Mouse (Mus musculus): ENCODE measurements around the gene Slc24a3. TPM values are rescaled to one million over a fixed set of nuclear protein-coding genes. Genes with fewer than 3 reads are reported as not detected.

The Slc24a3 gene
- polyA plus RNA-seq, 1 experiment from 2014 or later, result 2.3 TPM

DNA sequence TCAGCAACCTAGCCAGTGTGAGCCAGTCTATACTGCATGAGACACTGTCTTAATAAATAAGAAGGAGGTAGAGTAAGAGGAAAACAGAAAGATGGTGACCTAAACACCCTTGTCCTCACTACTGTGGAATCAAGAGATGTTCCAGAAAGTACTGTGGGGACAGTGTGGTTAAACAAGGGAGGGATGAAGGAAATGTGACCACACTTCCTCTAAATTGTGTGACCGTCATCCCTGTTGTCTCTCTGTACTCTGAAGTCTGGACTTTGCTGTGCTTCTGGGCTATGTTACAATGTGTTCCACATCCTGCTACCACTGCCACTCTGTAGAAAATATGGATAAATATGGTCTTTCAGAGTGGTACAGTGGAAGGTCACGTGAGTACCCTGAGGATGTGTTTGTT lies 399.4 kb downstream of the Slc24a3 start:
- Histone ChIP-seq H3K9me3 (no peaks in the 10 kb centered on the region), H3K4me2 (no peak overlapping the region), H3K9ac (no peak overlapping the region), H3K36me3 (no peaks in the 10 kb centered on the region), H3K4me1 (no peaks in the 10 kb centered on the region), H3K4me3 (no peak overlapping the region), H3K27me3 (no peaks in the 10 kb centered on the region), H3K27ac (no peak overlapping the region)
- WGBS, result 85% methylated on average over 2 of the region's 2 CpGs
- ATAC-seq (ENCODE audit: insufficient number of reproducible peaks, insufficient read depth, low FRiP score, low TSS enrichment, low read depth), result no peak

DNA sequence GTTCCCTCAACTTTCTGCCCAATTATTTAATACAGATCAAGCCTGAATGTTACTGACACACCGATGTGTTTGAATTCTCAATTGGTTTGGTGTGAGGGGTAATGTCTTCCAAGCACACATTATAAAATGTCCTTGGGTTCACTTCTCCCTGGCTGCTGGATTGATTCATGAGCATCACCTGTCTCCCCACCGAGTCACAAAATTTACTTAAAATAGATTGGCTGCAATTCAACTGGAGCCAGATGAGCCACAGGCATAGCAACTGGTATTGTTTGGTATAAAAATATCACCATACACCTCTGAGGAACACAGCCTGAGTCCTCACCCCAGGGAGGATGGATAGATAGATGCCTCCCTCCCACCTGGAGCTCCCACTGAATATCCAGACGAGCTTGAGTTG lies 404.4 kb downstream of the Slc24a3 start:
- WGBS, result 77% methylated on average over 3 of the region's 3 CpGs
- no peak overlapping the region for H3K4me2 ChIP-seq
- no peak overlapping the region for H3K27ac ChIP-seq
- no peak for ATAC-seq (ENCODE audit: insufficient number of reproducible peaks, insufficient read depth, low FRiP score, low TSS enrichment, low read depth)
- H3K36me3 ChIP-seq, result no peaks in the 10 kb centered on the region
- no peaks in the 10 kb centered on the region for H3K27me3 ChIP-seq
- H3K4me3 ChIP-seq, result no peak overlapping the region
- H3K9ac ChIP-seq, result no peak overlapping the region
- no peaks in the 10 kb centered on the region for H3K4me1 ChIP-seq
- H3K9me3 ChIP-seq, result no peaks in the 10 kb centered on the region

DNA sequence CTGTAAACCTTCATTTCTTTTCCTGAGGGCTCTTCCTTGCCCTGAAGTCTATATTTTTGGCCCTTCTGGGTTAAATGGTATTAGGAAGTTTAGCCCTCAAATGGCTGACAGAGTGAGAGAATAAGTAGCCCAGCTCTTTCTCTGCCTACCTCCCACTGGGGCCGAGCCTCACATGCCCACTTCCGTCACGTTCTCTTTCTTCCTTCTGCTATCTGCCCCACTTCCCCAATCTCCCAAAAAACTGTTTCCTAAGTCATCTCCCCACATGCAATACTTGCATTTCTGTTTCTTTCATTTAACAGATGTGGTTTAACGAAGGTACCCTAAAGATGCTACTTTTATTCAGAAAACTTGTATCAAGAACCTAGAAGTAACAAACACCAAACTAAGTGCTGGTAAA lies 406.6 kb downstream of the Slc24a3 start:
- H3K9ac ChIP-seq, result no peak overlapping the region
- no peaks in the 10 kb centered on the region for H3K36me3 ChIP-seq
- no peaks in the 10 kb centered on the region for H3K4me1 ChIP-seq
- WGBS, result 90% methylated on average over 4 of the region's 4 CpGs
- no peak for ATAC-seq (ENCODE audit: insufficient number of reproducible peaks, insufficient read depth, low FRiP score, low TSS enrichment, low read depth)
- H3K27me3 ChIP-seq, result no peaks in the 10 kb centered on the region
- no peak overlapping the region for H3K4me3 ChIP-seq
- no peaks in the 10 kb centered on the region for H3K9me3 ChIP-seq
- no peak overlapping the region for H3K27ac ChIP-seq
- no peak overlapping the region for H3K4me2 ChIP-seq

DNA sequence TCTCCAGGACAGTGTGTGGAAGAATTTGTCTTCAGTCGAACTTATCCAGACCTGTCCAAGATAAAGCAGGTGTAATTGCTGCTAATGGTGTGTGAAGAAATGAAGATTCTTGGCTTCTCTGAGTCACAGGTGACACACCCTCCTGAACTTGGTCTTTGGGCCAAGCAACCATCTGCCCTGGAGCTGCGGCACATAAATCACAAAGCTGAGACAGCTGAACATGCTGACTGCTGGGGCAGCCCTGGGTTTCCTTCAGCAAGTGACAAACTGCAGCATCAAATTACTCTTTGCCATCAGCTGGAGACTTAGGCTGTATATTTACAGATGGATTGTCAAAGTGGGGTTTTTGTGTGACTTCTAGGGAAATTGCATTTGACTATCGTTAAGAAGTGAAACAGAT lies 415.5 kb downstream of the Slc24a3 start:
- ATAC-seq (ENCODE audit: insufficient number of reproducible peaks, insufficient read depth, low FRiP score, low TSS enrichment, low read depth), result no peak
- H3K4me3 ChIP-seq, result no peak overlapping the region

DNA sequence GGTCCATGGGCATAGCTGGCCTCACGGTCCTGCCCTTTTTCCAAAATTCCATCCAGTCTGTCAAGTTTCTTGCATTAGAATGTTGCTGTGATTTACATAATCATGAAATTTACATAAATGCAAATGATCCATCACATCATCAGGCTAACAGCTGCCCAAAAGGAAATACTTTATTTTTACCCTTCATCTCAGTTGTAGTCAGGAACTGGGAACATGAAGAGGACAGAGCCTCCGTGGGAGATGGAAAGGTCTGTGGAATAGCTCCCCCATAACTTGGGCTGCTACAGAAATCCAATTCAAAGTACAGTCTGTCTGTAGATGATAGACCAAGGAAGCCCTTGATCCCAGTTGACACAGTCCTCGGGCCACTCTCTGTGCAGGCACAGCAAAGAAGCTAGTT lies 417.9 kb downstream of the Slc24a3 start:
- H3K36me3 ChIP-seq, result no peaks in the 10 kb centered on the region
- no peak overlapping the region for H3K4me2 ChIP-seq
- no peak overlapping the region for H3K4me3 ChIP-seq
- no peak overlapping the region for H3K9ac ChIP-seq
- H3K27me3 ChIP-seq, result no peaks in the 10 kb centered on the region
- no peaks in the 10 kb centered on the region for H3K9me3 ChIP-seq
- H3K4me1 ChIP-seq, result peaks cover 14% of the 10 kb centered on the region
- 81% methylated on average over 3 of the region's 3 CpGs for WGBS
- no peak for ATAC-seq (ENCODE audit: insufficient number of reproducible peaks, insufficient read depth, low FRiP score, low TSS enrichment, low read depth)
- no peak overlapping the region for H3K27ac ChIP-seq

More for the DNA sequence above, 415.5 kb downstream of the Slc24a3 start:
- Histone ChIP-seq H3K27ac (no peak overlapping the region), H3K9me3 (no peaks in the 10 kb centered on the region), H3K9ac (no peak overlapping the region), H3K4me1 (peaks cover 11% of the 10 kb centered on the region), H3K4me2 (no peak overlapping the region), H3K27me3 (no peaks in the 10 kb centered on the region), H3K36me3 (no peaks in the 10 kb centered on the region)
- WGBS, result 64% methylated on average over 3 of the region's 3 CpGs

DNA sequence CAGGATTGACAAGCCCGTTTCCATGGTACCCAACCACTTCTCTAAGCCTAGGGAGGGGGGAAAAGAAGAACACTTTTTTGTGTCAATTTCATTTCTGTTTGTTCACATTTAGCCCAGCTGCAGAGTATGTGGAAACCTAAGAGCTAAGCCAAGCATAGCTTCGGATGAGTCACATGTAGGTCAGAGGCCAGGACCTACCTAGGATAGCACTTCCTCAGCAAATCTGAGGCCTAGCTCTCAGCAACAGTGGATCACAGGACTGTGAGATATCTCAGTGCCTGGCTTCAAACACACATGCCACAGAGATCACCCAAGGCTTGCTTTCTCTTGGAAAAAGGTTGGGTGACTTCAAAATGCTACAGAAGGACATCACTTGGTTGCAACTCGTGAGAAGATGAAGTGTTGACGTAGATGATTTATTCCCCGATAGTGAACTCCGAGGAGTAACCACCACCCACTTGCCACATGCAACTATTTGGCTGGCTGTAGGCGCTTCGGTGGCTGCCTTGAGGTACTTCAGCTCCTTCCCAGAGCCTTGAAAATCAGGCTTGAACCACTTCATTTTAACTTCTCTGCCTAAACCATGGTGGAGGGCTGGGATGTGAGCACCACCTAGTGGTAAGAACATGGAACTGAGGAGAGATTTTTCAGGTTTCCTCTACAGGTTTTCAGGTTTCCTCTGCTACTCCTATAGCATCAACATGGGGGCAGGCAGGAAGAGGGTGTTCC lies 420.6 kb downstream of the Slc24a3 start:
- Histone ChIP-seq H3K4me1 (peaks cover 14% of the 10 kb centered on the region), H3K9me3 (no peaks in the 10 kb centered on the region), H3K4me3 (no peak overlapping the region), H3K27me3 (no peaks in the 10 kb centered on the region; the same call in 1 of the 2 replicates), H3K36me3 (no peaks in the 10 kb centered on the region), H3K4me2 (no peak overlapping the region), H3K27ac (no peak overlapping the region), H3K9ac (no peak overlapping the region)
- WGBS, result 64% methylated on average over 8 of the region's 8 CpGs
- no peak for ATAC-seq (ENCODE audit: insufficient number of reproducible peaks, insufficient read depth, low FRiP score, low TSS enrichment, low read depth)

DNA sequence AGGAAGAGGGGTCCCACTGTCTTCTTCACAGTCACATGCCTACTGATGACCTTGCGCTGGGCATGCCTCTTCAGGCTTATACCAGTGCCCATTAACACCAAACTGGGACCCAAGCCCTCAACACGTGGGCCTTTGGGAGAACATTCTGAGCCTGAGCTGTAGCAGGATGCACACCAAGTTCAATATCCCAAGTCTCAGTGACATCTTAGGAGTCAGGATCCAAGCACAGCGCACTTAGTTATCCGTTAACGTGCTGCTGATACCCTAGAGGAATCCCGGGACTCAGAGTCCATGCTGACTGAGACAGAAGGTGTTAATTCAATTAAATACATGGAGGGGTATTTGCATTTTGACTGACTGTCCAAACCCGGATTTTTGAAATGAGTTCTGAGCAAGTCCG lies 424.3 kb downstream of the Slc24a3 start:
- 0 out of 2 replicates have a peak, but pooled peaks cover 3% of the 10 kb centered on the region for H3K4me1 ChIP-seq
- H3K4me3 ChIP-seq, result no peak overlapping the region
- no peaks in the 10 kb centered on the region for H3K9me3 ChIP-seq
- no peak overlapping the region for H3K4me2 ChIP-seq
- H3K9ac ChIP-seq, result no peak overlapping the region
- ATAC-seq (ENCODE audit: insufficient number of reproducible peaks, insufficient read depth, low FRiP score, low TSS enrichment, low read depth), result no peak
- 85% methylated on average over 8 of the region's 8 CpGs for WGBS
- H3K27ac ChIP-seq, result no peak overlapping the region
- H3K27me3 ChIP-seq, result no peaks in the 10 kb centered on the region; the same call in 1 of the 2 replicates
- no peaks in the 10 kb centered on the region for H3K36me3 ChIP-seq

DNA sequence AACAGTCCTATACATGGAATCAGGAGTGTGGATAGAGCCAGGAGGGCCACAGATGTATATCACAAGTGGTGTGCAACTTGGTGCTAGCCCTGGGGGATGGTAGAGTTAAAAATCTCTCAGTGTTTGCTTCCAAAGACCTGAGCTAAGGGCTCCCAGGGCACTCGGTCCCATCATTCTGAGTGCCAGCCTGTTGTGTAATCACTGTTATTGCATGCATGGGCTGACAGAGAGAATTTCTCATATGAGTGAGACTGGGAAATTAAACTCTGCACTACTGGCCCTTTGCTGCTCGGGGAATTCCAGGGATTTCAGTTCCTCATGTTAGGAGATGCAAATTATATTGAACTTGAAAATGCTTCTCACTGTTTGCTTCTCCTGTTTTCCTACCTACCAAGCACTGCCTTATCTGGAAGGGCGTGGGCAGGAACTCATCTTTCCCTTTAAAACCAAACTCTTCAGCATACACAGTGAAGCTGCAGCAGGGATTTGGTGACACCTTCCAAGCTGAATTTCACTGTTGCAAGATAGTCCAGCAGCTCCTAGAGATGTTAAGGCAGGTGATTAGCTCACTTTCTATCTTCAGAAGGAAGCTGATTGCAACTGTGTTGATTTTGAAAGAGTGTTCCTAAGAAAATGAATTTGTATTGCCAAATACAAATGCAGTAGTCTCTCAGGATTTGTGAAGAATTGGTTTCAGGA lies 426.2 kb downstream of the Slc24a3 start:
- ATAC-seq (ENCODE audit: insufficient number of reproducible peaks, insufficient read depth, low FRiP score, low TSS enrichment, low read depth), result no peak
- Histone ChIP-seq H3K4me1 (0 out of 2 replicates have a peak, but pooled peaks cover 3% of the 10 kb centered on the region), H3K27ac (no peak overlapping the region), H3K9me3 (no peaks in the 10 kb centered on the region), H3K4me2 (no peak overlapping the region), H3K27me3 (no peaks in the 10 kb centered on the region; the same call in 1 of the 2 replicates), H3K4me3 (no peak overlapping the region), H3K9ac (no peak overlapping the region), H3K36me3 (no peaks in the 10 kb centered on the region)
- WGBS, result 80% methylated on average over 3 of the region's 3 CpGs

DNA sequence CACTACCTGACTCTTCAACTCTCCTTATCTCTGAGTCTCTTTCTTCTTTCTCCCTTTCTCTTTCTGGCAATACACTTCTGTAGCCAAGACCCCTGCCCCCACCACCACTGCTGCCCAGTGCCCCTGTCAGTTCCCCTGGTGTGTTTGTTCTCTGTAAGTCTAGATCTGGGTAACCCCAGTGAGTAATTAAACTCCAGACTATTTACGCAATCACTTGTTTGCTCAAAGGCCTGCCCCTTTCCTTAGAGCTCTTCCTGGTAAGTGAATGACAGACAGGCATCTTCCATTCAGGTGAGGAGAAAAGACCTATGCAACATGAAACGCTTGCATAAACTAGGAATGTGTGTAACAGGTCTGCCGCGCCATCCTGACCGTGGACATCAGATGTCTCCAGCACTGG lies 430.3 kb downstream of the Slc24a3 start:
- no peak for ATAC-seq (ENCODE audit: insufficient number of reproducible peaks, insufficient read depth, low FRiP score, low TSS enrichment, low read depth)
- 90% methylated on average over 5 of the region's 5 CpGs for WGBS
- Histone ChIP-seq H3K9ac (no peak overlapping the region), H3K4me1 (peaks cover 8% of the 10 kb centered on the region; the same call in 1 of the 2 replicates), H3K27ac (no peak overlapping the region), H3K9me3 (no peaks in the 10 kb centered on the region), H3K27me3 (no peaks in the 10 kb centered on the region), H3K36me3 (no peaks in the 10 kb centered on the region), H3K4me3 (no peak overlapping the region), H3K4me2 (no peak overlapping the region)

DNA sequence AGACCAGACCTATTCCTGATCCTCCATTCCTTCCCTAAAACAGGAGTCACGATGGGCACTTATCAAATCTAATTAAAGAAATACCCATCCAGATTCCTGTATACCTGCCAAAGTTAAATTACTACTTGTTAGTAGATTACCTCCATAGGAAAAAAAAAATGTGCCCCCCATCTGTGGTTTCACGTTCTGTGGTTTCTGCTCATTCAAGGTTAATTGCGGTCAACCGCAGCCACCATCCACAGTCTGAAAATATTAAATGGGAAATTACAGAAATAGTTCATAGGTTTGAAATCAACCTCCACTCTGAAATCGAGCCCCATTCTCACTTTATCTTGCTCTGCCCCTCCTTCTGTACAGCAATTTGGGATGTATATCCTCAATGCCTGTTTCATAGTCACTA lies 440.3 kb downstream of the Slc24a3 start:
- H3K27ac ChIP-seq, result no peak overlapping the region
- no peak overlapping the region for H3K9ac ChIP-seq
- H3K27me3 ChIP-seq, result no peaks in the 10 kb centered on the region
- ATAC-seq (ENCODE audit: insufficient number of reproducible peaks, insufficient read depth, low FRiP score, low TSS enrichment, low read depth), result no peak
- no peak overlapping the region for H3K4me2 ChIP-seq
- H3K9me3 ChIP-seq, result no peaks in the 10 kb centered on the region
- WGBS, result 61% methylated on average over 5 of the region's 5 CpGs
- peaks cover 18% of the 10 kb centered on the region for H3K4me1 ChIP-seq
- no peaks in the 10 kb centered on the region for H3K36me3 ChIP-seq
- no peak overlapping the region for H3K4me3 ChIP-seq

DNA sequence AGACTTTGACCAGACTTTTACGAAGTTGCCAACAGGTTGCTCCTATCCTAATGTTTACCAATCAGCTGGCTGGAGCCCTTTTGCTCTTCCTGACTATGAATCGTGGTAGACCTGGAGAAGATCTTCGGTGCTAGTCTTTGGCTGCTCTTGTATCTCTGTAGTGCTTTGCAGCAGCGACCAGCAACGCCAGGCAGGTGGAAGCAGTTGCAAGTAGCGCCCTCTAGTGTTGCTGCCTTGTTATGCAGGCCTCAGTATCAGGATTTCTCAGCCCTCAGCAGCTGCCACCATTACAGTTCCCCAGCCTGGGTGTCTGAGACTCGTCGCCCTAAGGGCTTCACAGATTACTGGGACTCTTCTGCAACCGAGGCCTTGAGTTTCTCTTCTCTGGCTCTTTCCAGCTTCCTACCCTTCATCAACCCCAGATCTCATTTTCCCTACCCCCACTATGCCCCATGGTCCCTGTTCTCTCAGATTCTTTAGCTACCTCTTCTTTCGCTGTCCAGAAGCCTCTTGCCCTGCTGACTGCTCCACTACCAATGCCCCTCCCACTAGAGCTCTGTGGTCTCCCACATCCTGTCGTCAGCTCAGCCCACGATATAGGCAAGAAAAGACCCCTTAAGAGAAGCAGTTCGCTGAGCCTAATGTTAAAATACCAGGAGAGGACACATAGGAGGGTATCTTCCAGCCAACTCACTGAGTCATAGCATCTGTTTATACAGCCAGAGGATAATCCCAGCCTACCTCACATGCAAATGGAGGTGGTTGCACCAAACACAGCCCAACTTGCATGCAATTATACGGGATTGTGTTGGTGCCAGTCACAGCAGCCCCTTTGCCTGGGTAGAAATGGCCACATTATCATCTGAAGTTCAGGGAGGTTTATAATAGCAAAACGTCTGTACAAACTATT lies 443.5 kb downstream of the Slc24a3 start:
- no peak overlapping the region for H3K4me2 ChIP-seq
- no peaks in the 10 kb centered on the region for H3K9me3 ChIP-seq
- WGBS, result 38% methylated on average over 15 of the region's 15 CpGs
- H3K27ac ChIP-seq, result no peak overlapping the region
- H3K4me3 ChIP-seq, result no peak overlapping the region
- no peaks in the 10 kb centered on the region for H3K27me3 ChIP-seq
- peaks cover 24% of the 10 kb centered on the region for H3K4me1 ChIP-seq
- no peaks in the 10 kb centered on the region for H3K36me3 ChIP-seq
- ATAC-seq (ENCODE audit: insufficient number of reproducible peaks, insufficient read depth, low FRiP score, low TSS enrichment, low read depth), result no peak
- H3K9ac ChIP-seq, result no peak overlapping the region

All from embryonic facial prominence, embryonic 13.5 days (tissue).